Mouse (Mus musculus) thymus, adult 2 months (tissue): Measurements from ENCODE around the gene Qsox1.

Source experiments
- CTCF ChIP-seq: fragments of 200-500 bp; IDR thresholded peaks from 2 replicates; pipeline ENCODE4 v1.5.1; 2012; ENCODE audit warnings: mild to moderate bottlenecking, control low read depth, low read length, moderate library complexity, borderline replicate concordance; ENCODE audit not compliant: control insufficient read depth, poor library complexity, insufficient read depth; ENCODE audit errors: extremely low read depth
- POLR2A ChIP-seq: fragments of 200-500 bp; IDR thresholded peaks from 2 replicates; pipeline ENCODE4 v1.6.1; 2012; ENCODE audit warnings: mild to moderate bottlenecking, low read length, control low read depth, moderate library complexity; ENCODE audit not compliant: control insufficient read depth, poor library complexity, insufficient read depth; ENCODE audit errors: extremely low read depth

- TF ChIP-seq CTCF (no peak), POLR2A (no peak)
Observed at GRCm38 (mm10) chr1:155797425-155797824, 15.3 kb downstream of the Qsox1 start.
